In the genomic region with DNA sequence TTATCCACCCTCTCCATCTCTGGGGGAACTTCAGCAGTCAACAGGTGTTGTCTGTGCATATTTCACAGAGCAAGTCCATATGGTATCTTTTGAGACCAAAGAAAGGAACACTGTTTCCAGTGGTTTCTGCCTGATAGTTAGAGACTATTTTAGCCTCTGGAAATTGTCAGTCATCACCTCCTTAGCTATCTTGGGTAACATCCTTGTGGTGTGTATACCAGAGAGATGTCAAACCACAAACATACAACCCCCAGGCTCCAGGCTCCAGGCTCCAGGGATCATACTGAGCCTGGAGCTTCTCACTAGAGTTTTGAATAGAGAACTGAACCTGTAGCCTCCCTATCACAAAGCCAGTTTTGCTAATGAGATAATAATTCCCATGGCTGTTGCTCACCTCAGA, we compare ENCODE assay signal across 27 mouse cellular contexts.
A peak's percentile ranks its signal among the peaks of the same experiment; 100 is the strongest.
DNase-seq lines count a peak whose midpoint lies in the region; ATAC-seq lines count a peak whose summit lies in the region.
"Had no signal": no experiment of that assay in that cellular context is flagged by ENCODE, and none has a peak within 500 bp of the region (broad histone marks: within the 10 kb centered on the region; RNA-seq: fewer than 3 reads in every experiment).

No protein-coding gene starts in this region.

- no peaks in the 10 kb centered on the region for H3K36me3 ChIP-seq in kidney, embryonic 15.5 days
- no peaks in the 10 kb centered on the region for H3K36me3 ChIP-seq in lung, embryonic 16.5 days (ENCODE audit: control insufficient read depth, insufficient read depth, low read length)
- H3K36me3 ChIP-seq: embryonic facial prominence, embryonic 13.5 days; G1E; hindbrain, embryonic 10.5 days; hindbrain, embryonic 13.5 days had no signal

- no peak for ATAC-seq in kidney, embryonic 15.5 days (replicated peaks; ENCODE audit: low FRiP score)
- peak; percentile 72 for ATAC-seq in lung, embryonic 16.5 days (ENCODE audit: low read depth)
- ATAC-seq: forebrain, embryonic 14.5 days; forebrain, postnatal 0 days; hindbrain, embryonic 16.5 days; Patski had no signal

- H3K9ac ChIP-seq in kidney, embryonic 15.5 days, result no peak overlapping the region
- no peak overlapping the region for H3K9ac ChIP-seq in lung, embryonic 16.5 days (ENCODE audit: low read length)
- H3K9ac ChIP-seq: embryonic facial prominence, embryonic 13.5 days; forebrain, postnatal 0 days; hindbrain, embryonic 13.5 days had no signal

- DNase-seq in kidney, adult 9 months, result no peak
- DNase-seq in lung, postnatal 14 days, result no peak
- DNase-seq in lung, postnatal 10 days, result peak; percentile 26
- no peak for DNase-seq in adipocyte (ENCODE audit: low spot score)
- DNase-seq in kidney, adult 11 months, result no peak
- DNase-seq: adrenal gland, adult 2 months; adrenal gland, postnatal 14 days; B cell, adult 2 months; cerebellum, adult 11 months; cerebellum, adult 2 months; cerebellum, adult 9-11 months; cerebellum, postnatal 25 days; forebrain, postnatal 0 days; gastrocnemius, adult 2 months; gastrocnemius, postnatal 14 days; heart, adult 11 months had no signal

- no peak overlapping the region for H3K4me3 ChIP-seq in kidney, embryonic 15.5 days (replicated peaks)
- H3K4me3 ChIP-seq in lung, embryonic 16.5 days (ENCODE audit: low read length), result no peak overlapping the region
- H3K4me3 ChIP-seq: embryonic facial prominence, embryonic 13.5 days; gastrocnemius, adult 2 months; hindbrain, embryonic 10.5 days; hindbrain, embryonic 13.5 days had no signal

- H3K4me2 ChIP-seq in kidney, embryonic 15.5 days, result no peak overlapping the region
- no peak overlapping the region for H3K4me2 ChIP-seq in lung, embryonic 16.5 days (ENCODE audit: low read depth, low read length)
- H3K4me2 ChIP-seq: embryonic facial prominence, embryonic 13.5 days; heart, embryonic 11.5 days; hindbrain, embryonic 13.5 days had no signal

- H3K9me3 ChIP-seq in kidney, embryonic 15.5 days (replicated peaks), result no peaks in the 10 kb centered on the region
- H3K9me3 ChIP-seq in lung, embryonic 16.5 days (ENCODE audit: control insufficient read depth, low read length), result no peaks in the 10 kb centered on the region
- H3K9me3 ChIP-seq: embryonic facial prominence, embryonic 13.5 days; hindbrain, embryonic 10.5 days; hindbrain, embryonic 13.5 days had no signal

- H3K27ac ChIP-seq in kidney, embryonic 15.5 days, result peak overlapping the region; percentile 28; the same call in 1 of the 2 replicates
- no peak overlapping the region for H3K27ac ChIP-seq in lung, embryonic 16.5 days (ENCODE audit: low read length)
- H3K27ac ChIP-seq: embryonic facial prominence, embryonic 13.5 days; gastrocnemius, adult 2 months; hindbrain, embryonic 10.5 days; hindbrain, embryonic 13.5 days had no signal

- H3K27me3 ChIP-seq in kidney, embryonic 15.5 days, result no peaks in the 10 kb centered on the region
- H3K27me3 ChIP-seq in lung, embryonic 16.5 days (ENCODE audit: control insufficient read depth, insufficient read depth, low read depth, low read length), result no peaks in the 10 kb centered on the region
- H3K27me3 ChIP-seq: CH12.LX; embryonic facial prominence, embryonic 13.5 days; hindbrain, embryonic 13.5 days; Patski had no signal

- H3K4me1 ChIP-seq in kidney, embryonic 15.5 days, result peaks cover 12% of the 10 kb centered on the region; the same call in 1 of the 2 replicates
- peaks cover 6% of the 10 kb centered on the region; the same call in 1 of the 2 replicates for H3K4me1 ChIP-seq in lung, embryonic 16.5 days (replicated peaks; ENCODE audit: control insufficient read depth, insufficient read depth, low read length)
- H3K4me1 ChIP-seq: embryonic facial prominence, embryonic 13.5 days had no signal
